Comparison of ENCODE assay signal across 28 mouse cellular contexts in the genomic region with DNA sequence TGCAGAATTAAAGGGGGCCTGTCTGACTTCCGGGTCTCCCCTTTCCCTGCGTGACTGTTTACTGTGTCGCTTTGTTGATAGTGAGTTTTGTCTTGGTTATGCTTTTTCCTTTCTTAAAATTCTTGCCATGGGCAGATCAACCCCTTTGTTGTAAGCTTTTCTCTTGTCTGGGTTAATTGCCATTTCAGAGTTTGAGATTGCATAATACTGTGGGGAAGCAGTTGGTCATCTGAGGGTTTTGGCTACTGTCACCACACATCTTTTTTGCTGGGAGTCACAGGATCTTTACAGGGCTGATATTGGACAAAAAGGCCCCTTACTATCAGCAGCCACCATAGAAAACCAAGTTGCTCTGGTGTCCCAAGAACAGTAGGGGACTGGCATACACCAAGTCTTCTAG.
"Had no signal": no experiment of that assay in that cellular context is flagged by ENCODE, and none has a peak within 500 bp of the region (broad histone marks: within the 10 kb centered on the region; RNA-seq: fewer than 3 reads in every experiment).

No protein-coding gene starts in this region.

- H3K9ac ChIP-seq: heart, embryonic 13.5 days; heart, embryonic 15.5 days; hindbrain, embryonic 12.5 days; hindbrain, embryonic 14.5 days; intestine, embryonic 15.5 days; limb, embryonic 12.5 days had no signal

- H3K27me3 ChIP-seq: heart, embryonic 13.5 days; heart, embryonic 15.5 days; hindbrain, embryonic 12.5 days; intestine, embryonic 15.5 days had no signal

- H3K9me3 ChIP-seq: heart, embryonic 13.5 days; heart, embryonic 15.5 days; hindbrain, embryonic 10.5 days; hindbrain, embryonic 12.5 days; intestine, embryonic 15.5 days; limb, embryonic 10.5 days; limb, embryonic 12.5 days had no signal

- H3K27ac ChIP-seq: gastrocnemius, adult 2 months; heart, adult 2 months; heart, embryonic 13.5 days; heart, embryonic 15.5 days; hindbrain, embryonic 10.5 days; hindbrain, embryonic 12.5 days; hindbrain, embryonic 14.5 days; intestine, embryonic 15.5 days; layer of hippocampus, adult 2 months; left cerebral cortex, adult 2 months; limb, embryonic 10.5 days; limb, embryonic 12.5 days had no signal

- DNase-seq: gastrocnemius, adult 2 months; gastrocnemius, postnatal 10 days; gastrocnemius, postnatal 25 days; heart, adult 11 months; heart, adult 2 months; heart, postnatal 14 days; heart, postnatal 36 days; kidney, adult 18-20 months; kidney, adult 8-10 months; kidney, postnatal 10 days; kidney, postnatal 25 days; kidney, postnatal 4 days; liver had no signal

- H3K4me2 ChIP-seq: heart, embryonic 11.5 days; heart, embryonic 13.5 days; heart, embryonic 15.5 days; hindbrain, embryonic 12.5 days; hindbrain, embryonic 14.5 days; intestine, embryonic 15.5 days; limb, embryonic 12.5 days; liver, embryonic 11.5 days had no signal

- H3K4me3 ChIP-seq: gastrocnemius, adult 2 months; heart, adult 2 months; heart, embryonic 13.5 days; heart, embryonic 15.5 days; hindbrain, embryonic 10.5 days; hindbrain, embryonic 12.5 days; intestine, embryonic 15.5 days; layer of hippocampus, adult 2 months; left cerebral cortex, adult 2 months; limb, embryonic 10.5 days; limb, embryonic 12.5 days had no signal

- H3K36me3 ChIP-seq: heart, embryonic 13.5 days; heart, embryonic 15.5 days; hindbrain, embryonic 10.5 days; hindbrain, embryonic 12.5 days; intestine, embryonic 15.5 days; limb, embryonic 10.5 days; limb, embryonic 12.5 days had no signal

- H3K4me1 ChIP-seq: heart, embryonic 13.5 days; heart, embryonic 15.5 days; hindbrain, embryonic 12.5 days; intestine, embryonic 15.5 days; limb, embryonic 10.5 days; limb, embryonic 12.5 days had no signal

- ATAC-seq: hindbrain, embryonic 16.5 days; inflammation-experienced regulatory T-cells, adult 6 months; intestine, embryonic 15.5 days; intestine, postnatal 0 days had no signal
